Mouse (Mus musculus): ENCODE measurements around the gene Fbxo31.

The Fbxo31 gene

GRCm38 (mm10) chr8:121589205-121589726 lies 10.7 kb upstream of the Fbxo31 start:
- DNase-seq (ENCODE audit: low read depth, low spot score): no peak

- DNase-seq (ENCODE audit: low read depth, low spot score): no peak
These were observed 10.1 kb upstream of the Fbxo31 start for GRCm38 (mm10) chr8:121588750-121589149.

- peak; percentile 99 for DNase-seq (ENCODE audit: low read depth, low spot score)
These were observed 6.7 kb upstream of the Fbxo31 start for GRCm38 (mm10) chr8:121585159-121585825.

GRCm38 (mm10) chr8:121584730-121585129 lies 6.1 kb upstream of the Fbxo31 start:
- DNase-seq (ENCODE audit: low read depth, low spot score): peak; percentile 31

GRCm38 (mm10) chr8:121583653-121584052 lies 5.0 kb upstream of the Fbxo31 start:
- DNase-seq (ENCODE audit: low read depth, low spot score): peak; percentile 19

- no peak for DNase-seq (ENCODE audit: low read depth, low spot score)
These were observed 1.9 kb upstream of the Fbxo31 start for GRCm38 (mm10) chr8:121580465-121580864.

GRCm38 (mm10) chr8:121577751-121578675 lies 593 bp downstream of the Fbxo31 start:
- no peak for DNase-seq (ENCODE audit: low read depth, low spot score)

- no peak for DNase-seq (ENCODE audit: low read depth, low spot score)
These were observed 2.9 kb downstream of the Fbxo31 start for GRCm38 (mm10) chr8:121575661-121576060.

GRCm38 (mm10) chr8:121573275-121573674 lies 5.3 kb downstream of the Fbxo31 start:
- DNase-seq (ENCODE audit: low read depth, low spot score): no peak

- no peak for DNase-seq (ENCODE audit: low read depth, low spot score)
These were observed 6.5 kb downstream of the Fbxo31 start for GRCm38 (mm10) chr8:121572121-121572520.

GRCm38 (mm10) chr8:121570801-121571200 lies 7.8 kb downstream of the Fbxo31 start:
- DNase-seq (ENCODE audit: low read depth, low spot score): peak; percentile 82

GRCm38 (mm10) chr8:121570335-121570734 lies 8.3 kb downstream of the Fbxo31 start:
- DNase-seq (ENCODE audit: low read depth, low spot score): no peak

GRCm38 (mm10) chr8:121568321-121568720 lies 10.3 kb downstream of the Fbxo31 start:
- peak; percentile 49 for DNase-seq (ENCODE audit: low read depth, low spot score)

GRCm38 (mm10) chr8:121563701-121564100 lies 14.9 kb downstream of the Fbxo31 start:
- no peak for DNase-seq (ENCODE audit: low read depth, low spot score)

- DNase-seq (ENCODE audit: low read depth, low spot score): no peak
These were observed 15.7 kb downstream of the Fbxo31 start for GRCm38 (mm10) chr8:121562941-121563351.

- no peak for DNase-seq (ENCODE audit: low read depth, low spot score)
These were observed 16.8 kb downstream of the Fbxo31 start for GRCm38 (mm10) chr8:121561636-121562345.

- no peak for DNase-seq (ENCODE audit: low read depth, low spot score)
These were observed 18.0 kb downstream of the Fbxo31 start for GRCm38 (mm10) chr8:121560432-121561100.

GRCm38 (mm10) chr8:121559801-121560200 lies 18.8 kb downstream of the Fbxo31 start:
- DNase-seq (ENCODE audit: low read depth, low spot score): no peak

GRCm38 (mm10) chr8:121558538-121558937 lies 20.1 kb downstream of the Fbxo31 start:
- DNase-seq (ENCODE audit: low read depth, low spot score): no peak

GRCm38 (mm10) chr8:121557746-121558145 lies 20.9 kb downstream of the Fbxo31 start:
- no peak for DNase-seq (ENCODE audit: low read depth, low spot score)

GRCm38 (mm10) chr8:121553831-121554475 lies 24.7 kb downstream of the Fbxo31 start:
- no peak for DNase-seq (ENCODE audit: low read depth, low spot score)
